Mouse (Mus musculus) frontal cortex, postnatal 10 days (tissue): ENCODE measurements around the gene Cxcl5.
"Not testable (repeated sequence)": the region's sequence is repeated elsewhere in the genome, so short reads cannot be mapped to it uniquely, and the experiment has no call there.

ENCODE experiments used
- DNase-seq, 2 experiments: peaks; one replicate each; pipeline ENCODE4 v3.0.0; 2022; ENCODE audit warnings: low spot score in 2 of 2, mixed read lengths in 1 of 2

The Cxcl5 gene

DNA sequence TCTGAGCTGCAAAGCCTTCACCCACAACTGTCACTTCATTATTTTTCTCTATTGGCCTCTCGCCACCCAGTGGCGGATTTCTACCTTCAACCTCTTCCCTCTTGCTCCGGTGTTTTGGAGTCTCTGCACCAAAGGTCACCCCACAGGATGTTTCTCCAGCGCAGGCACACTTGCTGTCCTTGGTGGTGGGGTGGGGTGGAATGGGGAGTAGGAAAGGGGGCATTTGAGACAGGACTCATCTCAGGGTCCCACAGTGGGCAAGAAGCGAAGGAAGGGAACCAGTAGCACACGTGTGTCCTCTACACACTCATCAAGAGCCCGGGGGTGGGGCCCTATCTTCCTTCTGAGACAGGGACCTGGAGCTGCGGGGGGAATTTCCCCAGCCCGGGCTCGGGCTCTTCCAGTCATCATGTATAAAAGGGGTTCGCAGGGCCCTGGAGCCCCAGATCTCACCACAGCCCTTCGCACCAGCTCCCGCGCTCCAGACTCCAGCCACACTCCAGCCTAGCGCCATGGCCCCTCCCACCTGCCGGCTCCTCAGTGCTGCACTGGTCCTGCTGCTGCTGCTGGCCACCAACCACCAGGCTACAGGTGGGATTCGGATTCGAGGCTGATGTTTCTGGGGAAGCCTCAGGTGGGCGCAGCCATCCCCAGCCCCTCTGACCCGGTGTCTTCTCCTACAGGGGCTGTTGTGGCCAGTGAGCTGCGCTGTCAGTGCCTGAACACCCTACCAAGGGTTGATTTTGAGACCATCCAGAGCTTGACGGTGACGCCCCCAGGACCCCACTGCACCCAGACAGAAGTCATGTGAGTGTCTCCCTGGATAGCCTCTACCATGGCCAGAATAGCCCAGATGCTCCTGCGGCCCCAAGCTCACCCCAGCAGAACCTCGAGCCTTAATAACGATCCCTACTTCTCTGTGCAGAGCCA lies 26.8 kb downstream of the Cxcl5 start, which contains the start of gene Cxcl3:
Cxcl3 (plus strand) TSS at position 445 of the 930 bp plus-strand sequence.
- no peak for DNase-seq

GRCm38 (mm10) chr5:90788114-90788513 lies 29.0 kb downstream of the Cxcl5 start:
- DNase-seq, result no peak

DNA sequence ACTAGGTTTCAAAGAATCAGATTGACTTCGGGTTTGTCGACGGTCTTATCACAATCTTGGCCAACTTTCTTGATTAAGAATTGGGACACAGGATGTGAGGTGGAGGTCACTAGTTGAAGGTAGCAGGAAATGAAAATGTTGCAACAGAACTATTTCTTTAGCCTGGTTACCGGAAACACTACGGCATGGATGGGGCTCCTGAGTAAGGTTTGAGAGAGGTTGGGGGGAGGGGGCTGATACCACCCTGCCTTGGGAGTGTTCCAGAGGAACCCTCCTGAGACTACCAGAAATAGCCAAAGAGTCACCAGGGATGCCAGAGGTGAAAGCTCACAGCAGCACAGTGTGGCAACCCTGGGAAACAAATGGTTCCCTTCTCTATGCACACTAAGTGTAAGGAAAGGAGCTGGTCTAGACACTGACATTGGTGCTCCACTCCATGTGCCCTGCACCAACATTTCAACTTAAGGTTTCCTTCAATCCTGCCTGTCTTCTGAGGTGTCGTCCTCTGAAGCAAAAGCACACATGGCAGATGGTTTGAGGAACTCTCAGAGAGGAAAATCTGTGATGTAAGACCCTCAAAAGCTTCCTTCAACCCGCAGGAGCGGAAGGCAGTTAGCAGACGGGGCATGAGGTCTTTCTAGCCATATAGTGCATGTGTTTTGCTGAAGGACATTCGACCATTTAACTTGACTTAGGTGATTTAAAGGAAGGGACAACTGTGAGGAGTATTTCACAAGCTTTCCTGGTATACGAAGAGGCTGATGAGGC lies 30.3 kb downstream of the Cxcl5 start:
- DNase-seq, result no peak

DNA sequence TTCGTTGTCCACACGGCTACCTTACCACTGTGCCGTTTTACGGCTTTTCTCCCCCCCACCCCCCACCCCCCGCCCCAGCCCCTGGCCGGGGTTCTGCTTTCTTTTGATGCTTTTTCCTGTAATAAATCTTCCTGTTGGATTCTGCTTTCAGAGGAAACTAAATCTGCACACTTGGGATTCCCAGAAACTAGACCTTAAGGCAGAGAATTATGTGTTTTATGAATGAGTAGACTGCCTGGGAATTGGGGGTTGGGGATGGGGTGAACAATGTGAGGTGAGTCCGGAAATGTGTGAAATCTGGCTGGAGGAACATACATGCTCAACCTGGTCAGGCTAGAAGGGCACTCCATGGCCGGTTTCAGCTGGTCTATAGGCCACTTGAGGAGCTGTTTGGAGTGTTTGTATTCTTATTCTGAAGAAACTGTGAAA lies 30.9 kb downstream of the Cxcl5 start:
- DNase-seq, result no peak

- DNase-seq, result no peak
Measured at GRCm38 (mm10) chr5:90794195-90794625, 35.0 kb downstream of the Cxcl5 start, which contains the start of gene Cxcl15. TSS of gene Cxcl15 (plus strand) at chr5:90794534.

DNA sequence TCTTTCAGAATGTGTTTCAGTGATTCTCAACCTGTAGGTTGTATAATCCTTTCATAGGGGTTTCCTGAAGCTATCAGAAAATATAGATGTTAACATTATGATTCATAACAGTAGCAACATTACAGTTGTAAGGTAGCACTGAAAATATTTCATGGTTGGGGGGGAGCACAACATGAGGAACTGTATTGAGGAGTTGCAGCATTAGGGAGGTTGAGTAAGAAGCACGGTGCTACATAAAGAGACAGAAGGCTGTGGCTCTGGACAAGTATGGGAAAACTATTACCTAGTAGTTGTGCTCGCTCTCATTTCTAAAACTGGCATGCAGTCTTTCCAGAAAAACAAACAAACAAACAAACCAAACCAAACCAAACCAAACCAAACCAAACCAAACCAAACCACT lies 36.2 kb downstream of the Cxcl5 start:
- DNase-seq, result not testable (repeated sequence)

DNA sequence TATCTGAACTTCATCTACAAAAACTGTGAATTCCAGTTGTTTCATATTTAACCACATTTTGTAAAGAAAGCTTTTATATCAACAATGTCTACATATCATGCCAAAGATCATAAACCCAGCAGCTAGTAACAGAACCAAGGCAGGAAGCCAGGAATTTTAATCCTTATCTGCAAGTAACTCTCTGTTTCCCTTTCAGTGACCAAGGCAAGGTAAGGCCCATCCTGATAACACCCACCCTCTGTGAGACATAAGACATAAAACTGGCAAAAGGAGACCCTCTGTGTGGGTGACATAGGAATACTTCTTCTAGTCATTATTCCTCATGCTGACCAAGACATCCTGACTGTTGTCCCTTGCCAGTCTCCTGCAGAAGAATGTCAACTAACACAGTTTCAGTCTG lies 45.4 kb downstream of the Cxcl5 start:
- no peak for DNase-seq

DNA sequence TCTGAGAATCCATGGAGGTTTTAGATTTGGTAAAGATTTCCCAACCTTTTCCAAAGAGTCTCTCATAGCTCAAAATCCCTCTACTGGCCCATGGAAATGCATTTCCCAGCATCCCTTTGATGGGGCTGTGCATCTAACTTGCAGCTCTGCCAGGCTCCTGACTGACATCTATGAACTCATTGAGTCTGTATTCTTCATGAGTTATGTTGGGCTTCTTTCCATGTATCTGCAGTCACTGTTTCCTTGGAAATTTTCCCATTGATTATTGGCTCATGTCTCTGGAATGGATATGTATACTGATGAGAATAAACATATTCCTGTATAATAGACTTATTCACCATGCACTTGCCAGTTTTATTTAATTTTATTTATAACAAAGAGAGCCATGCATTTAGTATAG lies 46.9 kb downstream of the Cxcl5 start:
- DNase-seq, result no peak

- no peak for DNase-seq
Measured at GRCm38 (mm10) chr5:90807176-90807950, 48.2 kb downstream of the Cxcl5 start.
